Mouse (Mus musculus) gastrocnemius, postnatal 4 days (tissue): ENCODE measurements around the gene Vsig2. TPM values are rescaled to one million over a fixed set of nuclear protein-coding genes. Genes with fewer than 3 reads are reported as not detected.

Experiments used
- DNase-seq, 2 experiments: peaks; one replicate each; pipeline ENCODE4 v3.0.0; 2021 to 2022; ENCODE audit warnings: low spot score in 2 of 2, mixed read lengths in 2 of 2
- total RNA-seq, 2 experiments: library from RNA; stranded (reverse); gene quantifications; 2 replicates each; pipeline ENCODE4 v1.2.3; 2021

Gene Vsig2
- total RNA-seq, 2 experiments from 2014 or later, result 2.9 to 6.8 TPM

DNA sequence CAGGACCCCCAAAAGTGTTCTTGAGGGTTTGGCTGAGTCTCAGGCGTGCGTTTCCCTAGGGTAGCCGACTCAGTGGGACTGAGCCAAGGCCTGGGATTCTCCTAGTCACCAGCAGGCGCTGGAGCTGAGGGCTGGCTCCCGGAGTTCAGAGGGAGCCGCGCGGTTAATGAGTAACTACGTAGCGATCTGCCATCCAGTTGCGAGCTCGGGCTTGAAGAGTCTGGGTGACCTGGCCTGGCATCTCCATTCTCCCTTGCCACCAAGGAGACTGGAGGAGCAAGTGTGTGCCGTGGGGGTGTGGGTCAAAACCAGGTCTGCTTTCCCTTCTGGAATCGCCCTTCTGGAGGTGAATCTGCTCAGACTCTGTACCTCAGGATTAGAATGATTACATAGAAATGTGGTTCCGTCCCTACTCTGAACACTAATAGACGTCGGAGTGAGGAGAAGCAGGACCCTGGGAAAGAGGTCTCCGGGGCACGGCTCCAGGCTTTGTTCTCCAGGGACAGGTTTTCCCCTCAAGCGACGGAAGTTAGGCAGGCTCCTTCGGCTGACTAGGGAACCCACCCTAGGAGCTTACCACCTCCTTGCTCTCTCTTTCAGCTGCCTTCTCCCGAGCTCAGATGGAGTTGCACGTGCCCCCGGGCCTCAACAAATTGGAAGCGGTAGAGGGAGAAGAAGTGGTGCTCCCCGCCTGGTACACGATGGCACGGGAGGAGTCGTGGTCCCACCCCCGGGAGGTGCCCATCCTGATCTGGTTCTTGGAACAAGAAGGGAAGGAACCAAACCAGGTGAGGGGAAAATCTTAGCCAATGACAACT, 8.0 kb upstream of the Vsig2 start:
- no peak for DNase-seq

DNA sequence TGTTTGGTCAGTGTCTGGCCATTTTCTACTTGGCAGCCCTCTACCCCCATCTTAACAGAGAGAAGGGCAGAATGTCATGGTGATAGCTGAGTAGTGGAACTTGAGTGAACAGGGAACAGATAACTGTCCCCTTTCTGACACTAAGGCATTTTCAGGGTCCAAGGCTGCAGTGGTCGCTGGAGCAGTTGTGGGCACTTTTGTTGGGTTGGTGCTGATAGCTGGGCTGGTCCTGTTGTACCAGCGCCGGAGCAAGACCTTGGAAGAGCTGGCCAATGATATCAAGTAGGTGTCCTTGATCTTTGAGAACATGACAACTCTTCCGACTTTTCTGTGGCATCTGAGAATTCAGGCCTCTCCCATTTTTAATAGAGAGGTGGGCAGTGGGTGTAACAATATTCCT, 2.2 kb upstream of the Vsig2 start:
- no peak for DNase-seq

- no peak for DNase-seq
Observed at GRCm38 (mm10) chr9:37537658-37538250, 1.3 kb upstream of the Vsig2 start.

DNA sequence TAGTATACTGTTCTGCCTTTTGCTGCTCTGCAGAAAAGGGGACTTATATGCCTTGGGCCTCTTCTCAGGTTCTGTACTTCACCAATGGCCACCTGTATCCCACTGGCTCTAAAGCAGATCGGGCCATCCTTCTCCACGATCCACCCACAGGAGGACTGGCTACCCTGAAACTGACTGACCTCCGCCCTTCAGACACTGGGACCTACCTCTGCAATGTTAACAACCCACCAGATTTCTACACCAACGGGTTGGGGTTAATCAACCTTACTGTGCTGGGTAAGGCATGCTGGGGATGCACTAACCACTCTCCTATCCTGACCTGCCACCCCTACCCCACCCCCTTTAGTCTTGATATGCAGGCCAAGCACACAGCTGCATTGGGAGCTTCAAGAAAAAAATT, 1.2 kb downstream of the Vsig2 start:
- DNase-seq, result no peak

DNA sequence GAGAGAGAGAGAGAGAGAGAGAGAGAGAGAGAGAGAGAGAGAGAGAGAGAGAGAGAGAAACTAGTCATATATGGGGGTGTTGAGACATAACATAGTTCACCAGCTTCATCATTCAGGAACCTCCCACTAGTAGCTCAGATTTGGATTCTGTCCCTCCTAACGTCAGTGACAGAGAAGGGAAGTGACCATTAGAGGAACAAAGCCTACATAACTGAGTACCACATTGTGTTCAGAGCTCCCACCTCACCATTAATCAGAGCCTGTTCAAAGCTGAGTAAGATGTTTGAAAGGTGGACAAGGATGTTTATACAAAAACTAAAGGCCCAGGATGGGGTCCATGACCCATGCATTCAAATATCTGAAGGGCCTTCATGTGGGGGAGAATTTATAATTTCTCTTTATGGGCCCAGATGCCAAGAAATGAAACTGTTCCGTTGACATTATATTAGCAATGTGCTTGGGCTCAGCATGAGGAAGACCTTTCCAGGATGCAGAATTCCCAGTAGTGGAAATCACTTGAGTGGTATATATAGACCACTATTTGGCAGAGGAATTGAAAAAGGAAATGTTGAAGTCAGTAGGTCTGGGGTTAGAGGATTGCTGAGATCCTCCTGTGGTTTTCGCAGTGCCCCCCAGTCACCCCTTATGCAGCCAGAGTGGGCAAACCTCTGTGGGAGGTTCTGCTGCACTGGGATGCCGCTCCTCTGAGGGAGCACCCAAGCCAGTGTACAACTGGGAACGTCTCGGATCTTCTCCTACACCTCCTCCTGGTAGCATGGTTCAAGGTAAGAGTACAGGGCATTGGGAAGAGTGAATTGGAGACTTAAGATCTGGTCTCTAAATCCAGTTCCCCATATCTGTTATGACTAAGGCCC, 1.9 kb downstream of the Vsig2 start:
- no peak for DNase-seq

- DNase-seq, result no peak
Observed at GRCm38 (mm10) chr9:37541851-37542642, 3.0 kb downstream of the Vsig2 start.

GRCm38 (mm10) chr9:37543869-37544440, 4.9 kb downstream of the Vsig2 start:
- no peak for DNase-seq

DNA sequence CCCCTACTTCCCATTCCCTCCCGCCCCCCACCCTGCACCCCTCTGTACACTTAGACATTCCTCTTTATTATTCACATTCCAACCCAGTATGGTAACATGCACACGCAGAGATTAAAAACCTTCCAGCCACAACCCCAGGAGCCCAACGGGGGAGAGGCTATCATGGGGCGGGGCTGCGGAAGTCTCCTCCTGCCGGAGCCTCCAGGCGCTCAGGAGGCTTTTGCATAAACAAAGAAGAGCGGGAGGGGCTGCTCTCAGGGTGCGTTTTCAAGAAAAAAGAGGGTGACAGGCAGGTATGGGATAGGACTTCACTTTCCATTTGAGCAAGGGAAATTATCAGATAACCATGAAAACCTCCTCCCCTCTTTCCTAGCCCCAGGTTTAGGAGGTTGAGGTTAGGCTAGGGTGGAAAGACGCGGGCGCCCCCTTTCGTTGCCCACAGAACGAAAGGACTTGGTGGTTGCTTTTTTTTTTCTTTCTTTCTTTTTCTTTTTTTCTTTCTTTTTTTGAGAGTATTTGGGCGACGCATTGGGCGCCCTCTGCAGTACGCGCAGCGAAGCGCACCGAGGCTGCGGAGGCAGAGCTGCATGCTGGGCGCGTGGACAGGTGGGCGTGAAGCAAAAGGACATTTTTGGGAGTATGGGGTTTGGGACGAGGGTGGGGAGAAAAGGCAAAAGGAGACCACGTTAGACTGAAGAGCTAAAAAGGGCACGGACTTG, 5.6 kb downstream of the Vsig2 start:
- DNase-seq, result peak in 1 of 2 experiments; percentile 60

DNA sequence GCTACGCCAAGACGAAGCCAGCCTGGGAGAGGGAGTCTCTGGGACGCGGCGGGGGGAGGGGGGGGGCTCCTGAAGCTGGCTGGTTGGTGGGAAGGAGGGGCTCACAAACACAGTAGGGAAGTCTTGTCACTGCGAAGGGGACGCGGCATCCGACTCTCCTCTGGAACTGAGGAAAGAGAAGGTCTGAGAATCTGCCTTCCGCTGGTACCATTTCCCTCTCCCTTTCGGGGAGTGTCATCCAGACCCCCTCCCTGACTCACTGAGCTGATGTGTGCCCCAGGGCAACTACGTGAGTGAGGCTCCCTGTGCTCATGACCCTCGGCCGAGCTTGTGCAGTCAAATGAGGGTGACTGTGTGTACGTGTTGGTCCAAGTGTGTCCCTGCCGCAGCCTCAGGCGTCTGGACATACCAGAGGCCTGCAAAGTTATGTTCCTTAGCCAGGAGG, 6.1 kb downstream of the Vsig2 start:
- no peak for DNase-seq

GRCm38 (mm10) chr9:37545847-37546452, 6.9 kb downstream of the Vsig2 start:
- DNase-seq, result no peak

DNA sequence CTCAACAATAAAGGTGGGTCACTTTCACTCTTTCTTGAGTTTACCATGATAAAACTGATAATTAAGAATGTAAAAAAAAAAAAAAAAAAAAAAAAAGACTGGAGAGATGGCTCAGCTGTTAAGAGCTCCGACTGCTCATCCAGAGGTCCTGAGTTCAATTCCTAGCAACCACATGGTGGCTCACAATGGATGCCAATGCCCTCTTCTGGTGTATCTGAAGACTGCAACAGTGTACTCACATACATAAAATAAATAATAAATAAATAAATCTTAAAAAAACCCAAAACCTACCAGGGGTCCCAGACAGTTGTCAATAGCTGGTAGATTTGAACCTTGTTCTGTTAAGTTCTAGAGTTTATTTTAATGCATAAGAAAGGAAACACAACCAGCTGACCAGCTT, 7.8 kb downstream of the Vsig2 start:
- no peak for DNase-seq

DNA sequence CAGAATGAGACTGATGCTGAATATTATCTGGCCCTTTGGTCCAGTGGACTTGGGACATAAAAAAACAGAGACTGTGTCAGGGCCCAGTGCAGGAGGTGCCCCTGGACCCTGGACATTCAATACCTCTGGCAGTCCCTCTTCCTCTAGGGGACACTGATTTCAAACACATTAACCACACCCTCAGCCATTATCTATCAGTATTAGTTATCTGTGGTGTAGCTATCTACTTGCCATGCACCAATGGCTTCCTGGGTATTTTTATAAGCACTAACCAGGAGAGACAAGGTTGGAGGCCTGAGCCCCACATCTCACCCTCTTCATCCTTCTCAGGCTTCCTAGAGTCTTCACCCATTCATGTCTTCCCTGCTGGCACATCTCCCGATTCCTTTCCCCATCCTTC, 11.4 kb downstream of the Vsig2 start:
- DNase-seq, result no peak

DNA sequence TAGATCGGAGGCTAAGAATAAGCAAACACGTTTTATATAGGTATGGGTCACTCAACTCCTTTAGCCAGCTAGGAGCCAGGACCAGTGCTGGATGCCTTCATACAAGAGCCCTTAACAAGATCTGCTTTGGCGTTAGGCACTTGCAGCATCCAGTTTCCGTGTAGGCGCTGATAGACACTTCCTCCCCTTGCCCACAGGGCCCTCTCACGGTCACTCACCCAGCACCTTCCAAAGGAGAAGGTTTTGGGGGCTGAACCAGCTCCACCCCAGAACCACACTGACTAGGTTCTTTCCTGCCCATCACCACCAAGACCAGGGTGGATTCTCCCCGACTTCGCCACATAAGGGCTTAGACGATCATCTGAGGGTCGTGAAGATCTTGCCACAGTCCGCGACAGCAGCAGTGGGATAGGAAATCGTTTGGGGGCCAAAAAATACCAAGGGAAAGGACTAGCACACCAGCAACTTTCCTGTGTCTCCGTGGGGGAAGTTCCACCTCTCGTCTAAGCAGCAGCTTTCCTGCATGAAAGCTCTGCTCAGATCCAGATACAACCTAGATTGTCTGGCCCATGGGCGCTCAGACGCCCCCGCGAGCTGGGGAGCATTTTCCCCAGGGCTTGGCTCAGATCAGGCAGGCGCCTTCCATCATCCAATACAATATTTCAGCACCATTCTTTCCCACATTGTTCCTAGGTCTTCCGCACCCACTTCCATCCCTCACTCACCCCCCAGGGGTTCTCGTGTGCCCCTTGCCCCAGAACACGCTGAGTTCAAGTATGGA, 12.9 kb downstream of the Vsig2 start:
- no peak for DNase-seq

- DNase-seq, result peak in 1 of 2 experiments; percentile 78
Observed at GRCm38 (mm10) chr9:37552536-37553293, 13.7 kb downstream of the Vsig2 start, which contains the start of gene Nrgn. TSS of gene Nrgn (minus strand) at chr9:37552904.

GRCm38 (mm10) chr9:37554279-37554678, 15.2 kb downstream of the Vsig2 start:
- DNase-seq, result no peak

DNA sequence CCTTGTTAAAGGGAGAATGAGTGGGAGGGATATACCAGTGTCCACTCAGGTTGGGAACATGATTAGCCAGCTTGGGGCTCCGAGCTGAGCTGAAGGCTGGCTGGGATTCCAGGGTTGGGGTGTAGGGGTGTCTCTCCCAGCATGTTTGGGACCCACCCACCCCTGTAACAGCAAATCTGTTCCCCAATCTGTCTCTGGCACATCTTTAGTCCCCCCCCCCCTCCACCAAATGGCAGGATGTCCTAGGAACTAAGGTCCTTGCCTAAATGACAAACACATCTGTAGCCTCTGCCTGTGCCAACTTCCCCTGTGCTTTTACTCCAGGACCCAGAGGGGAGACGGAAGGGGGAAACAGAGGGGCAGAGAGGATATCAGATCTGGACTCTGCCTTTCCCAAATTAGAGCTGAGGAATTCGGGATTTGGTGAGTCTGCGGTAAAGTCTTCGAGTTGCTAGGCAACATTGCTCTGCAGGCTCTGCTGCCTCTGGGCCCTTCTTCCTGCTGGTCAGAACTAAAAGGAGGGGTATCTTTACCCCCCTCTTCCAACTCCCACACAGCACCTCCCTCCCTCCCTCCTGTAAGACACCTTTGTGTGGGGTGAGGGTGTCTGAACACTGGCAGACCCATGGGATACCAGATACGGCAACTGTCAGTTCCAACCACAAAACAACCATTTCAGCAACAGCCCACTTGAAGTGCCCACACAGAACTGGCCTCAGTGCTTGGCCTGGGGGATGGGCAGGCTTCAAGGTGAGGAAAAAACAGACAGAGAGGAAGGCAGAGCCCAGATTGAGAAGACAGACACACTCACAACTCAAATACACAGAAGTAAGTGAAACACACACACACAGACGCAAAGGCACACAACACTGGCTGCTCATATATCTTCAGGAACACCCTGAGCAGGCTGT, 16.0 kb downstream of the Vsig2 start, which contains the start of gene Siae:
TSS of gene Siae (plus strand) at position 861 of the 911 bp plus-strand sequence.
- no peak for DNase-seq

- DNase-seq, result no peak
Observed at GRCm38 (mm10) chr9:37556366-37556765, 17.3 kb downstream of the Vsig2 start.
